In genomic region chr9:20616685-20617084, GRCm38 (mm10) we compare ENCODE assay signal across 23 mouse cellular contexts.
"Had no signal": no experiment of that assay in that cellular context is flagged by ENCODE, and none has a peak within 500 bp of the region (broad histone marks: within the 10 kb centered on the region; RNA-seq: fewer than 3 reads in every experiment).

No protein-coding gene starts in this region.

- H3K4me1 ChIP-seq: heart, embryonic 10.5 days; heart, embryonic 13.5 days; heart, embryonic 15.5 days; hindbrain, embryonic 13.5 days; intestine, embryonic 15.5 days; limb, embryonic 13.5 days; limb, embryonic 15.5 days had no signal

- ATAC-seq: hindbrain, embryonic 16.5 days; inflammation-experienced regulatory T-cells, adult 6 months; intestine, embryonic 15.5 days; intestine, postnatal 0 days had no signal

- DNase-seq: gastrocnemius, adult 2 months; gastrocnemius, postnatal 10 days; gastrocnemius, postnatal 25 days; heart, adult 18-20 months; heart, postnatal 14 days; heart, postnatal 36 days; kidney, adult 18-20 months; kidney, adult 8-10 months; kidney, postnatal 10 days; kidney, postnatal 25 days; kidney, postnatal 4 days; left cerebral cortex, postnatal 4 days had no signal

- H3K9me3 ChIP-seq: heart, embryonic 10.5 days; heart, embryonic 13.5 days; heart, embryonic 15.5 days; hindbrain, embryonic 13.5 days; intestine, embryonic 15.5 days; limb, embryonic 13.5 days; limb, embryonic 15.5 days had no signal

- H3K4me2 ChIP-seq: heart, embryonic 13.5 days; heart, embryonic 15.5 days; hindbrain, embryonic 13.5 days; intestine, embryonic 15.5 days; limb, embryonic 13.5 days; limb, embryonic 15.5 days had no signal

- H3K27ac ChIP-seq: gastrocnemius, adult 2 months; heart, embryonic 10.5 days; heart, embryonic 13.5 days; heart, embryonic 15.5 days; hindbrain, embryonic 13.5 days; intestine, embryonic 15.5 days; layer of hippocampus, adult 2 months; limb, embryonic 13.5 days; limb, embryonic 15.5 days had no signal

- H3K4me3 ChIP-seq: gastrocnemius, adult 2 months; heart, embryonic 10.5 days; heart, embryonic 13.5 days; heart, embryonic 15.5 days; hindbrain, embryonic 13.5 days; intestine, embryonic 15.5 days; layer of hippocampus, adult 2 months; limb, embryonic 13.5 days; limb, embryonic 15.5 days had no signal

- H3K9ac ChIP-seq: heart, embryonic 13.5 days; heart, embryonic 15.5 days; hindbrain, embryonic 13.5 days; intestine, embryonic 15.5 days; limb, embryonic 13.5 days; limb, embryonic 15.5 days had no signal

- H3K36me3 ChIP-seq: heart, embryonic 10.5 days; heart, embryonic 15.5 days; intestine, embryonic 15.5 days; limb, embryonic 15.5 days had no signal

- H3K27me3 ChIP-seq: heart, embryonic 13.5 days; heart, embryonic 15.5 days; hindbrain, embryonic 13.5 days; intestine, embryonic 15.5 days; limb, embryonic 13.5 days; limb, embryonic 15.5 days had no signal
